Mouse (Mus musculus): ENCODE measurements around the gene Grin2a.

The Grin2a gene

DNA sequence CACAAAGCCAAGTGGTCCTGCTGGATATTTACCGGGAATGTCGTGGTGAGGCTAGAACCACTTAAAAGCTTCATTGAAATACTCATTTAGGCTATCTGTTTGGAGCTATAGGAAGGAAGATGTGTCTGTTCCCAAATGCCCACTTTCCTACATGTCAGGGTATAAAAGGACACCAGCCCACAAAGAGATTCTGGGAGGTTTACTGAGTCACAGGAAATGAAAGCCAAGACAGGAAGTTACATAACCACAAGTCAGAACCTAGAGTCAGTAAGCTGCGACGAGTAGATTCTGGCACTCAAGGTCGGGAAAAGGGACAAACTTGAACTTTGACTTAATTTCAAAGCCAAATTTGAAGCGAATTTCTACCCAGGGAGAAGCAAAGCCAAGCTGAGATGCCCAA lies 30.9 kb downstream of the Grin2a start:
- DNase-seq (ENCODE audit: low spot score), result no peak

DNA sequence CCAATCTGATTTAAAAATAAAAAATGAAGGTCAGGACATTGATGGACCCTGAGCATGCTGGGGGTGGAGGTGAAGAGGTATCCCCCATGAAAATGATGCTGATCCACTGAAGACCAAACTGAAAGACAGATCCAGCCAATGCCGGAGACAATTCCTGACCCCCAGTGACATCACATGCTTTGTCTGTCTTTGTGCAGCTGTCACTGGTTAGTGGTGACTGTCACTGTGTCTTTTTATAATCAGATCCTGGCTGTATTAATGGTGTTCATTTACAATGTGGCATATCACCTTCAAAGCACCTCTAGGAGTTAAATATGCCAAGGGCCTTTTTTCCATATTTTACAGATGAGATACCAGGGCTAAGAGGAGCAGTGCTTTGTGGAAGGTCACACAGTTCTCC lies 32.9 kb downstream of the Grin2a start:
- no peak for DNase-seq (ENCODE audit: low spot score)

DNA sequence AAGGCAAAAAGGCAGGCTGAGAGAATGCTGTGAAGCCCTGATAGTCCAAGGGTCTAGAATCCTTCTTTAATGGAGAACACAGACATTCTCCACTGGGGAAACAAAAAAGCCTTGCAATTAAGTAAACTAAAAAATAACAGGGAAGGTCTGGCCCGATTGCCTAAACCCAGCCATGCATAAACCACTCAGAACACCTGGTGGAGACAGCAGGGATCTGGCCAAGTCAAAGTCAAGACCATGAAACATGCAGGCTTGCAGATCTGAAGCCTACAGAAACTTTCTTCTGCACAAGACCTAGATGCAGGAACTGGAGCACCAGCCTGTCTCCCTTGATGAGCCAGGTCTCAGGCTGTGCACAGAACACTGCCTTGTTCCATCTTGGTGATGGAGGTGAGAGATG lies 36.0 kb downstream of the Grin2a start:
- DNase-seq (ENCODE audit: low spot score), result no peak

- no peak for DNase-seq (ENCODE audit: low spot score)
These were observed 41.1 kb downstream of the Grin2a start for GRCm38 (mm10) chr16:9954266-9954665.

DNA sequence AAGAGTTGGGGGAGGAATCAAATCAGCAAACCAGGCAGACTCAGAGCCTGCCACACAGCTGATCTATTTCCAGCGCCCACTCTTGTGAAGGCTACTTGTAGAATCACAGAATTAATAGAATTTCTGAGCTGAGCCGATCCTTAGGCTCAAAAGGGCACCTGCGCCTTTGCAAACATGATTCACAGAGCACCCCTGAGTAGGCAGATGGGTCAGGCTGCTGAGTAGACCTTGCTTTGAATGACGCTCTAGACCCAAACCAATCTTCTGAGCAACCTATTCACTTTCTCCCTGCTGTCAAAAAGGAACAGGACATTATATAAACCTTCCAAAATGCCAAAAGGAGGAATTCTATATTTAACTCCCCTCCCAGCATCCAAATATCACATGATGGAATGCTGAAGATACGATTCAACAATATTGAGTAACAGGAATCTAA lies 41.9 kb downstream of the Grin2a start:
- no peak for DNase-seq (ENCODE audit: low spot score)

GRCm38 (mm10) chr16:9949250-9949649 lies 46.1 kb downstream of the Grin2a start:
- DNase-seq (ENCODE audit: low spot score), result no peak

GRCm38 (mm10) chr16:9947430-9947829 lies 47.9 kb downstream of the Grin2a start:
- DNase-seq (ENCODE audit: low spot score), result no peak

GRCm38 (mm10) chr16:9944836-9945235 lies 50.5 kb downstream of the Grin2a start:
- no peak for DNase-seq (ENCODE audit: low spot score)

GRCm38 (mm10) chr16:9941306-9941930 lies 53.9 kb downstream of the Grin2a start:
- DNase-seq (ENCODE audit: low spot score), result no peak

DNA sequence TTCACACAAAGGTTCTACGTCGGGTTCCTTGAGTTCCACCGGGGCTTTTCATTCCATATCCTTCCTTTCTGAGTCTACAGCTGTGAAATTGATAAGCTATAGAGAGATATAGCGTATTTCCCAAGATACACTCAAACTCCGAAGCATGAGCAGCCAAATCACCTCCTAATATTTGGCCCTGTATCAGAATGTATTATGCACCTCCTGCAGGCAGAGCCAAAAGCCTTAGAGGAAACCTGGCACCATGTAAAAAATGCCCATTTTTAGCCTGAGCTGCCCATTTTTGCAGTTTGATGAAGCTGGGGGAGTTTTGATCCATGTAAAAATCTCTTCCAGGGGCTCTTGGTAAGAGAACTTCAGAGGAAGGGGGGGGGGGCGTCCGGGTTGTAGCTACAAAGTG lies 54.6 kb downstream of the Grin2a start:
- no peak for DNase-seq (ENCODE audit: low spot score)

- DNase-seq (ENCODE audit: low spot score), result no peak
These were observed 84.7 kb downstream of the Grin2a start for GRCm38 (mm10) chr16:9910672-9911071.

GRCm38 (mm10) chr16:9909225-9909624 lies 86.1 kb downstream of the Grin2a start:
- DNase-seq (ENCODE audit: low spot score), result no peak

DNA sequence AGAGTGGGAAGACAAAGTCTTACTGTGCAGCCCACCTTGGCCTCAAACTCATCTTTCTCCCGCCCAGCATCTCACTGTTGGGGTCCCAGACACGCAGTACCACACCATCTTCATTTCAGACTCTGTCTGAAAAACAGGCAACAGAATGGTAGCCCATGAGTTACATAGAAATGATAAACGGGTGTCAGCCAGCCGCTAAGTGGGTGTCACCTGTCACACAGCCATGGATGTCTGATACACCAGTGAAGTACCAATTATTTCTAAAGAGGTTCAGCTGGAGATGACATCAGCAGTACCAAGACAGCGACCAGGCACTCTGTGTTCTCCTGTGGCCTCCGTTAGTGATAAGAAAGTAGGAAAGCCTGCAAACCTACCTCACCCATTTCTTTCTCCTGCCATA lies 90.9 kb downstream of the Grin2a start:
- DNase-seq (ENCODE audit: low spot score), result no peak

DNA sequence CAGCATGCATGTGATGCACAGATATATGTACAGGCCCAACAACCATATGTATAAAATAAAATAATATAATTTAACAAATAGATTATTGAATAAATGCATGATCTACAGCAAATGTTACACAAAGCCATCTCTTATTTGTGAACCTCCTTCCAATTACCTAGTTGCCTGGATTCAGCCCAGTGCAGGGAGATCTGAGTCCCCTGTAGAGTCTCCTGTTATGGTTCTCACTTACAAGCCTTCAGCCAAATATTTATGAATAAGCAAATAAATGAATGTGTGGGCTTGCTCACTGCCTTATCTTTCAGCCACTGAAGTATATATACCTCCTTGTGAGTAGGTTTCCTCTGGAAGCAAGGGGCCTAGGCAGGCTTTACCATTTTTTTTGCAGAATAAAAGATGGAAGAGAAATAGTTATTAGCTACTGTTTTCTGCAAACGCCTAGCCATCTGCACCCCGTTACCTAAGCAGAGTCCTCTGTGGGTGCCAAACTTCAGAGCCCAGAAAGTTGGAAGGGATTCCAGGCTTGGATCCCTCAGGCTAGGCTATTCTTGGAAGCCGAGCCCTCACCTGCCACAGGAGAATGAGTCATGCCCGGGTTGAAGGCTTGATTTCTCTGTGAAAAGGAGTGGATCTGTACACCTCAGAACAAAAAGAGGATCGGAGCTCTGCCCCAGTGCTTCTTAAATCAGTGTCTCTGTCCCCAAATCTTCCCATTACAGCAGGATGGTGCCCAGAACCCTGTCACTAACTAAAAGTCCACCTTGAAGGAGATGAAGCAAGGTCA lies 92.5 kb downstream of the Grin2a start:
- no peak for DNase-seq (ENCODE audit: low spot score)

GRCm38 (mm10) chr16:9901433-9901832 lies 93.9 kb downstream of the Grin2a start:
- DNase-seq (ENCODE audit: low spot score), result no peak

DNA sequence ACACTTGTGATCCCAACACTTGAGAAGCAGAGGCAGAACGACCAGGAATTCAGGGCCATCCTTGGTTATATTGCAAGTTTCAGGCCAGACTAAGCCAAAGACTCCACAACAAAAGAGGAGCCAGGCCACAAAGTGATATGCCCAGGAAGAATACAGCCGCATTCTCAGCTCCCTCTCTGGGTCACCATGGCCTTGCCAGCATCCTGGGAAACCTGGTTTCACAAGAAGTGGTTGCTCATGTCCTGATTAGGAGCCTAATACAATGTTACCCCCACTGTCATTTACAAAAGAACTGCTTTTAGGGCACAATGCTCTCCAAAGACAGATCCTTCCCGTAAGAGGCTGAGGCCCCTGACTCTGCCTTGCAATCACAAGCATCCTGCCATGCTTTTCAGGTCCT lies 94.4 kb downstream of the Grin2a start:
- no peak for DNase-seq (ENCODE audit: low spot score)

GRCm38 (mm10) chr16:9900196-9900595 lies 95.2 kb downstream of the Grin2a start:
- DNase-seq (ENCODE audit: low spot score), result no peak

DNA sequence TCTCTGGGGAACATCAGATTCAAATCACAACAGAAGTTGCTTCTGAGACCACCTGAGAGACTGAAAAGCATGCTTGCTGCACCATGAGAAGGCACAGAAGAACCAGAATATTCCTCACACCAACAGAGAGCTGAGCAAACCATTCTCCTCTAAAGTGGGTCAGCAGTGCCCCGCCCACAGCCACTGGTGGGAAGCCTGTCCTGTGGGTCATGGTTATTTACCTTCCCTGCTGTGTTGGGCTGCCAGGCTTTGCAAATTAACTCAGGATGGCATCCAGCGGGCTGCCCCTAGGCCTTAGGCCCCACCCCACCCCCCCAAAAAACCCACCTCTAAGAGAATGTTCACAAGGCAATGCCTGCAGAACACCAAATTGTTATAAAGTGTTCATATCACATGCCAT lies 96.2 kb downstream of the Grin2a start:
- no peak for DNase-seq (ENCODE audit: low spot score)

- DNase-seq (ENCODE audit: low spot score), result no peak
These were observed 99.8 kb downstream of the Grin2a start for GRCm38 (mm10) chr16:9895581-9895980.

DNA sequence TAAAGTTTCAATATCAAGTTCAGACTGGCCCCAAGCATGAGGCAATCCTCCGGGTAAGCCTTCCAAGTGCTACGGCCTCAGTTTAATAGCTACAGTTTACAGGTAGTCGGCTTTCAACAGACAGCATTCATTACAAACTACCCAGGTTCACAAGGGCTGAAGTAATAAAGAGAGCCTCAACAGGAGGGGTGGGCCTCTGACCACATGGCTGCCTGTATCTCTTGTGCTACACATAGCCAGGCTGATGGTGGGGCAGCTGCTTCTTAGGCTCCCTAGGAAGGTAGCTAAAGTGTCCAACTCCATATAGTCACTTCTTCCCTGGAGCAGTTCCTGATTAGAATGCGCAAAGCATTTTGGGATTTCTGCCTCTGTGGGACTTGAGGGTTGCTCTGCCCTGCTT lies 109.2 kb downstream of the Grin2a start:
- no peak for DNase-seq (ENCODE audit: low spot score)

DNA sequence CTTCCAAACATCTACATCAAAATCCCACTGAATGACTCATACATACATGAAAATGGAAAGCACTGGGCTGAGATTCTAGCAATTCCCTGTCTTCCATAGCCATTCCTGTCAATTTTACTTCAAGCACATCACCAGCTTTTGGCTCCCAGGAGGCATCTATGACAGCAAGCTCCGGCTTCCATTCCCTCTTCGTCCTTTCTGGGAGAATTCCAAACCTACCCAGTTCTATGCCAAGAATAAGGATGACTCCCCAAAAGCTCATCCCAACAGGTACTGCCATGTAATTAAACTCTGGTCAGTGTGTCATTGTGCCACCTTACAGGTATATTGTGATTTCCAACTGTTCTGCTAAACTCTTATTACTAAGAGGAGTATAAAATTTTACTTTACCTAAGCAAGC lies 111.2 kb downstream of the Grin2a start:
- no peak for DNase-seq (ENCODE audit: low spot score)

GRCm38 (mm10) chr16:9882420-9882819 lies 112.9 kb downstream of the Grin2a start:
- DNase-seq (ENCODE audit: low spot score), result no peak

- no peak for DNase-seq (ENCODE audit: low spot score)
These were observed 122.4 kb downstream of the Grin2a start for GRCm38 (mm10) chr16:9873001-9873400.

DNA sequence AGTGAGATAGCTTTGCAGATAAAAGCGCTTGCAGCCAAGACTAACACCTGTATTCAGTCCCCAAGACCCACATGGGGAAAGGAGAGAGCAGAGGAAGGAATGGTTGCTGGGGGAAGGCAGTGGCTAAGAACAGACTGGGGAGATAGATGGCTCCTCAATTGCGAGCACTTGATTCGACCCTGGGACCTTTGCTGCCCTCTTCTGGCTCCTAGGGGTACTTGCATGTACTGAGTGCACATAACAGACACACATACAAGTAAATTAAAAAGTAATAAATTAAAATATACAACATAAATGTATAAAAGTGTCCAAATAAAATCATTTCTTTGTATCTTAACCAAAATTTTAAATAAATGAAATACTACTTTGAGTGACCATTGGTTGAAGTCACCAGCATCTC lies 129.7 kb downstream of the Grin2a start:
- DNase-seq (ENCODE audit: low spot score), result no peak

Measured in T-cell, adult 2 months (primary cell).